ENCODE assay signal across 11 mouse cellular contexts in genomic region chr12:117047384-117048251, GRCm38 (mm10).
DNase-seq lines count a peak whose midpoint lies in the region; ATAC-seq lines count a peak whose summit lies in the region.
"Had no signal": no experiment of that assay in that cellular context is flagged by ENCODE, and none has a peak within 500 bp of the region (broad histone marks: within the 10 kb centered on the region; RNA-seq: fewer than 3 reads in every experiment).

No protein-coding gene starts in this region.

- no peak overlapping the region for H3K27ac ChIP-seq in kidney, embryonic 15.5 days
- peak overlapping the region; percentile 82 for H3K27ac ChIP-seq in forebrain, embryonic 11.5 days (ENCODE audit: low read depth, low read length)
- peak overlapping the region; percentile 22; the same call in 1 of the 2 replicates for H3K27ac ChIP-seq in limb, embryonic 10.5 days
- peak overlapping the region; percentile 42; the same call in 1 of the 2 replicates for H3K27ac ChIP-seq in neural tube, embryonic 15.5 days (replicated peaks)

- no peak for DNase-seq in kidney, postnatal 10 days
- no peak for DNase-seq in forebrain, embryonic 11.5 days (ENCODE audit: low spot score)
- DNase-seq in limb, embryonic 10.5 days (ENCODE audit: low spot score) = no peak
- DNase-seq in right cerebral cortex, postnatal 10 days (ENCODE audit: low spot score in 2 of 2) = no peak
- DNase-seq in cerebellum, adult 11-12 months = no peak
- no peak for DNase-seq in cerebellum, postnatal 25 days
- DNase-seq: kidney, postnatal 36 days had no signal

- H3K4me2 ChIP-seq in kidney, embryonic 15.5 days = no peak overlapping the region
- H3K4me2 ChIP-seq in forebrain, embryonic 11.5 days (ENCODE audit: low read depth, low read length, severe bottlenecking) = no peak overlapping the region
- H3K4me2 ChIP-seq in neural tube, embryonic 15.5 days = no peak overlapping the region

- H3K9ac ChIP-seq in kidney, embryonic 15.5 days = no peak overlapping the region
- peak overlapping the region; percentile 7; the same call in 1 of the 2 replicates for H3K9ac ChIP-seq in forebrain, embryonic 11.5 days (ENCODE audit: low read length)
- no peak overlapping the region for H3K9ac ChIP-seq in neural tube, embryonic 15.5 days (replicated peaks)

- WGBS in kidney, embryonic 15.5 days = 25% methylated on average over 3 of the region's 3 CpGs
- WGBS in forebrain, embryonic 11.5 days = 3% methylated on average over 3 of the region's 3 CpGs
- 27% methylated on average over 3 of the region's 3 CpGs for whole genome bisulfite sequencing in limb, embryonic 10.5 days
- WGBS in neural tube, embryonic 15.5 days = 2% methylated on average over 3 of the region's 3 CpGs

- no peaks in the 10 kb centered on the region for H3K9me3 ChIP-seq in kidney, embryonic 15.5 days (replicated peaks)
- no peaks in the 10 kb centered on the region for H3K9me3 ChIP-seq in forebrain, embryonic 11.5 days (ENCODE audit: control insufficient read depth, low read length)
- no peaks in the 10 kb centered on the region for H3K9me3 ChIP-seq in limb, embryonic 10.5 days (replicated peaks)
- H3K9me3 ChIP-seq in neural tube, embryonic 15.5 days (replicated peaks) = no peaks in the 10 kb centered on the region

- no peaks in the 10 kb centered on the region for H3K4me1 ChIP-seq in kidney, embryonic 15.5 days
- peaks cover 18% of the 10 kb centered on the region; the same call in 1 of the 2 replicates for H3K4me1 ChIP-seq in forebrain, embryonic 11.5 days (replicated peaks; ENCODE audit: control insufficient read depth, insufficient read depth, low read length)
- peaks cover 16% of the 10 kb centered on the region for H3K4me1 ChIP-seq in limb, embryonic 10.5 days
- H3K4me1 ChIP-seq in neural tube, embryonic 15.5 days = peaks cover 12% of the 10 kb centered on the region

- H3K27me3 ChIP-seq in kidney, embryonic 15.5 days = no peaks in the 10 kb centered on the region
- H3K27me3 ChIP-seq in forebrain, embryonic 11.5 days (ENCODE audit: control insufficient read depth, insufficient read depth, low read length) = peaks cover 15% of the 10 kb centered on the region
- no peaks in the 10 kb centered on the region for H3K27me3 ChIP-seq in limb, embryonic 10.5 days (ENCODE audit: low read depth, poor library complexity, severe bottlenecking)
- no peaks in the 10 kb centered on the region for H3K27me3 ChIP-seq in neural tube, embryonic 15.5 days (replicated peaks)
- H3K27me3 ChIP-seq: Patski had no signal

- no peaks in the 10 kb centered on the region for H3K36me3 ChIP-seq in kidney, embryonic 15.5 days
- H3K36me3 ChIP-seq in forebrain, embryonic 11.5 days (ENCODE audit: control insufficient read depth, insufficient read depth, low read length) = no peaks in the 10 kb centered on the region
- H3K36me3 ChIP-seq in limb, embryonic 10.5 days = no peaks in the 10 kb centered on the region
- H3K36me3 ChIP-seq in neural tube, embryonic 15.5 days = no peaks in the 10 kb centered on the region

- ATAC-seq in kidney, embryonic 15.5 days (replicated peaks; ENCODE audit: low FRiP score) = peak; percentile 54; the same call in 1 of the 2 replicates
- ATAC-seq in forebrain, embryonic 11.5 days (replicated peaks; ENCODE audit: low FRiP score) = peak; percentile 68
- ATAC-seq in neural tube, embryonic 15.5 days (ENCODE audit: low FRiP score) = no peak
- ATAC-seq: Patski had no signal

- no peak overlapping the region for H3K4me3 ChIP-seq in kidney, embryonic 15.5 days (replicated peaks)
- H3K4me3 ChIP-seq in forebrain, embryonic 11.5 days (ENCODE audit: low read depth, low read length) = no peak overlapping the region
- H3K4me3 ChIP-seq in limb, embryonic 10.5 days = no peak overlapping the region
- H3K4me3 ChIP-seq in neural tube, embryonic 15.5 days (replicated peaks) = no peak overlapping the region
- H3K4me3 ChIP-seq: myocyte had no signal
